Mouse (Mus musculus): ENCODE data around the gene Mtmr4.

- TF ChIP-seq POLR2A (IDR thresholded peaks at IDR 0.05; ENCODE audit: borderline replicate concordance, extremely low read depth, low read depth, low read length), result no peak
- no peak for TF ChIP-seq CTCF (IDR thresholded peaks at IDR 0.05; ENCODE audit: insufficient read depth, low read length)
Observed at GRCm38 (mm10) chr11:87579713-87580112, 12.2 kb upstream of the Mtmr4 start.

Measured in lung, adult 2 months (tissue).